9 mouse cellular contexts compared by ENCODE assay signal in the genomic region with DNA sequence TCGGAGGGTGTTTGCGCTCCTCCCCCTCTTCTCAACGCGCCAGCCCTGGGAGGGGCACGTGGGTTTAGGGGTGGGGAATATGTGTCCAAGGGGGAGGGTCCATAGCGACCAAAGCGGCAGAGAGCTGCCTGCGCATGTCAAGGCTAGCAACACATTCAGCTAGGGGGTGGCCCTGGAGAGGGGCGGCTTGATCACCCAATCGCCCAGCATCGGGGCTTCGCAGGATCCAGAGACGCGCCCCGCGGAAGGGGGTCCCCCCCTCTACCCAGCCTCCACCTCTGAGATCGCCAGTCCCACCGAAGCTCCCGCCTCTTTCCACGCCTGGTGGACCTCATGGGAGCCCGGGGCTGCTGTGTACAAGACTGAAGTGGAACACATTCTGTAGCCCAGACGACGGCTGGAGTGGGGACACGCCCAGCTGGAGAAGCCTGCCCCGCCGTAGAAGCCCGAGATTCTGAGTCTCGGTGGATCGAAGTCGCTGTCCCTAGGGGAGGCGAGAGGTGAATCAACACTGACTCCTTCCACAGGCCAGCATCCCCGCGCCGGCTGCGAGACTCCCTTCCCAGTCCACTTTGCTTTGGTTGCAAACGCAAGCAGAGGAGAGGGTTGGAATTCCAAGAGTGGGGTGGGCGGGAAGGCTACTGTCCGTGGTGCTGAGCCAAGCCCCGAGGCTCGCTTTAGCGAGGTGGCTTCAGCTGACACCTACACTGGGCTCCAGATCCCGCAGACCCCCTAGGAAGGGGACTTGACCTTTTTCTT. TPM values are rescaled to one million over a fixed set of nuclear protein-coding genes. Genes with fewer than 3 reads are reported as not detected.
DNase-seq lines count a peak whose midpoint lies in the region; ATAC-seq and TF ChIP-seq lines count a peak whose summit lies in the region.
"Had no signal": no experiment of that assay in that cellular context is flagged by ENCODE, and none has a peak within 500 bp of the region (broad histone marks: within the 10 kb centered on the region; RNA-seq: fewer than 3 reads in every experiment).

A gene (plus strand): TSS at position 115 of the 759 bp plus-strand sequence.

- H3K4me3 ChIP-seq in E14TG2a.4 (replicated peaks; ENCODE audit: low read length) = peak within 1 kb of the TSS; percentile 82
- H3K4me3 ChIP-seq in forebrain, postnatal 0 days (ENCODE audit: low read depth, low read length) = peak within 1 kb of the TSS; percentile 69
- H3K4me3 ChIP-seq: erythroblast, embryonic 14.5 days had no signal

- no peaks in the 10 kb centered on the region for H3K9me3 ChIP-seq in E14TG2a.4 (ENCODE audit: low read length)
- H3K9me3 ChIP-seq in forebrain, postnatal 0 days (ENCODE audit: low read length) = no peaks in the 10 kb centered on the region

- peak; percentile 96 for ATAC-seq in forebrain, postnatal 0 days

- H3K27me3 ChIP-seq in E14TG2a.4 (ENCODE audit: insufficient read depth, low read length) = peaks cover 52% of the 10 kb centered on the region
- H3K27me3 ChIP-seq in forebrain, postnatal 0 days (ENCODE audit: insufficient read depth, low read length) = no peaks in the 10 kb centered on the region

- H3K9ac ChIP-seq in forebrain, postnatal 0 days = peak within 1 kb of the TSS; percentile 68

- 2% methylated on average over 42 of the region's 42 CpGs for WGBS in forebrain, postnatal 0 days

- H3K4me1 ChIP-seq in E14TG2a.4 (replicated peaks; ENCODE audit: low read depth, low read length) = peaks cover 20% of the 10 kb centered on the region
- H3K4me1 ChIP-seq in forebrain, postnatal 0 days (ENCODE audit: insufficient read depth) = peaks cover 27% of the 10 kb centered on the region

- no peak for TF ChIP-seq CTCF in E14TG2a.4 (conservative IDR thresholded peaks at IDR 0.05; ENCODE audit: low read length)
- peak; percentile 1; the same call in 1 of the 2 replicates for TF ChIP-seq CTCF in forebrain, postnatal 0 days (IDR thresholded peaks at IDR 0.05; ENCODE audit: low read depth)

- peak within 1 kb of the TSS; percentile 79 for H3K27ac ChIP-seq in forebrain, postnatal 0 days (ENCODE audit: low read depth, low read length)

- peak; percentile 68 for DNase-seq in adrenal gland, postnatal 14 days
- DNase-seq in forebrain, postnatal 0 days = peak; percentile 92
- peak; percentile 54 to 58 for DNase-seq in heart, postnatal 14 days
- peak; percentile 68 to 80 for DNase-seq in left cerebral cortex, adult 18-20 months (ENCODE audit: low spot score in 2 of 2)
- DNase-seq in lung, postnatal 14 days = peak; percentile 73
- DNase-seq in right cerebral cortex, adult 18-20 months = peak; percentile 86
- DNase-seq in spleen, postnatal 10 days (ENCODE audit: low spot score in 2 of 2) = no peak

- H3K36me3 ChIP-seq in E14TG2a.4 (ENCODE audit: insufficient read depth, low read length) = no peaks in the 10 kb centered on the region
- no peaks in the 10 kb centered on the region for H3K36me3 ChIP-seq in forebrain, postnatal 0 days (ENCODE audit: insufficient read depth)

- intact Hi-C loops in heart, postnatal 14 days (cut with DNase I) = no loop called here

- peak within 1 kb of the TSS; percentile 70 for H3K4me2 ChIP-seq in forebrain, postnatal 0 days (ENCODE audit: low read depth)

RNA-seq across cellular contexts. Expression of the gene that starts here (rescaled TPM):
- 3.2 and 5.4 TPM in 2 replicates for total RNA-seq in adrenal gland, postnatal 14 days (2021)
- total RNA-seq in forebrain, postnatal 0 days (2014; rRNA removed) = 210 and 226 TPM in 2 replicates
- 114 and 133 TPM in 2 replicates for polyA plus RNA-seq in forebrain, postnatal 0 days (2015; fragmentation: Nextera tagmentation; extraction: Ambion mirVana)
- 1 to 10 TPM in 1 of 2 experiments, under 1 TPM in 1; 0.95 to 1.3 TPM for total RNA-seq in heart, postnatal 14 days (2021)
- total RNA-seq in left cerebral cortex, adult 18-20 months (2021) = 100 to 1,000 TPM; 115 to 118 TPM
- polyA plus RNA-seq: erythroblast, embryonic 14.5 days had no signal

Comparison
In these comparisons a context has a peak if more than half of its experiments do, and no peak if none do; other contexts are left out.
1. RNA of the gene that starts here (total RNA-seq): 210 to 226 TPM in forebrain, postnatal 0 days and 115 to 118 TPM in left cerebral cortex, adult 18-20 months; 3.2 to 5.4 TPM in adrenal gland, postnatal 14 days and 0.95 to 1.3 TPM in heart, postnatal 14 days; every median in the first group is over 10 times any median in the second.
2. DNase-seq: peak in adrenal gland, postnatal 14 days (single experiment), forebrain, postnatal 0 days (single experiment), heart, postnatal 14 days (2 of 2), left cerebral cortex, adult 18-20 months (2 of 2), lung, postnatal 14 days (single experiment) and right cerebral cortex, adult 18-20 months (single experiment); none in spleen, postnatal 10 days (0 of 2).